ENCODE assay signal across 13 mouse cellular contexts in genomic region chr4:41399904-41400303, GRCm38 (mm10). TPM values are rescaled to one million over a fixed set of nuclear protein-coding genes. Genes with fewer than 3 reads are reported as not detected.
DNase-seq lines count a peak whose midpoint lies in the region; ATAC-seq and TF ChIP-seq lines count a peak whose summit lies in the region.
"Had no signal": no experiment of that assay in that cellular context is flagged by ENCODE, and none has a peak within 500 bp of the region (broad histone marks: within the 10 kb centered on the region; RNA-seq: fewer than 3 reads in every experiment).

No protein-coding gene starts in this region.

- no peaks in the 10 kb centered on the region for H3K27me3 ChIP-seq in intestine, embryonic 14.5 days (replicated peaks; ENCODE audit: control insufficient read depth, insufficient read depth, low read length)
- H3K27me3 ChIP-seq in intestine, postnatal 0 days (replicated peaks; ENCODE audit: control insufficient read depth, insufficient read depth, low read length): no peaks in the 10 kb centered on the region
- H3K27me3 ChIP-seq: intestine, embryonic 15.5 days; midbrain, embryonic 12.5 days had no signal

- H3K9me3 ChIP-seq in intestine, embryonic 14.5 days (ENCODE audit: control insufficient read depth, low read length): no peaks in the 10 kb centered on the region
- no peaks in the 10 kb centered on the region for H3K9me3 ChIP-seq in intestine, postnatal 0 days (ENCODE audit: control insufficient read depth)
- H3K9me3 ChIP-seq: intestine, embryonic 15.5 days; midbrain, embryonic 12.5 days had no signal

- H3K36me3 ChIP-seq in intestine, embryonic 14.5 days (ENCODE audit: control insufficient read depth, insufficient read depth, low read length): peaks cover 40% of the 10 kb centered on the region
- peaks cover 35% of the 10 kb centered on the region for H3K36me3 ChIP-seq in intestine, postnatal 0 days (ENCODE audit: control insufficient read depth, insufficient read depth)

- DNase-seq in intestine, embryonic 14.5 days (ENCODE audit: low spot score): peak; percentile 27
- DNase-seq in adipocyte (ENCODE audit: low spot score): peak; percentile 79
- DNase-seq in gastrocnemius, adult 2 months: peak; percentile 90
- DNase-seq in heart, postnatal 4 days: peak; percentile 13
- no peak for DNase-seq in layer of hippocampus, postnatal 25 days (ENCODE audit: extremely low spot score in 1 of 2, low spot score in 1 of 2)
- no peak for DNase-seq in kidney, adult 8-10 months
- DNase-seq: cerebellum, adult 8-10 months; lung, postnatal 4 days; right cerebral cortex, postnatal 4 days had no signal

- ATAC-seq in intestine, embryonic 14.5 days (replicated peaks; ENCODE audit: low FRiP score, low TSS enrichment, low read depth): no peak
- ATAC-seq in intestine, postnatal 0 days: no peak
- ATAC-seq: intestine, embryonic 15.5 days had no signal

- TF ChIP-seq CTCF in intestine, postnatal 0 days (IDR thresholded peaks at IDR 0.05; ENCODE audit: low read depth): no peak
- TF ChIP-seq CTCF in gastrocnemius, adult 2 months (IDR thresholded peaks at IDR 0.05): no peak

- WGBS in intestine, embryonic 14.5 days: 85% methylated on average over 5 of the region's 5 CpGs
- WGBS in intestine, postnatal 0 days: 82% methylated on average over 5 of the region's 5 CpGs

- H3K4me1 ChIP-seq in intestine, embryonic 14.5 days (replicated peaks; ENCODE audit: control insufficient read depth, insufficient read depth, low read length): no peaks in the 10 kb centered on the region
- no peaks in the 10 kb centered on the region for H3K4me1 ChIP-seq in intestine, postnatal 0 days (replicated peaks; ENCODE audit: control insufficient read depth, insufficient read depth, low read length)
- H3K4me1 ChIP-seq: intestine, embryonic 15.5 days; midbrain, embryonic 12.5 days had no signal

- no peak overlapping the region for H3K27ac ChIP-seq in intestine, embryonic 14.5 days (ENCODE audit: low read depth)
- H3K27ac ChIP-seq in intestine, postnatal 0 days (ENCODE audit: low read depth, low read length): no peak overlapping the region
- peak overlapping the region; percentile 66 for H3K27ac ChIP-seq in gastrocnemius, adult 2 months
- H3K27ac ChIP-seq: intestine, embryonic 15.5 days; liver, embryonic 14.5 days; midbrain, embryonic 12.5 days had no signal

- H3K4me3 ChIP-seq in intestine, embryonic 14.5 days (ENCODE audit: low read depth, low read length): no peak overlapping the region
- H3K4me3 ChIP-seq in intestine, postnatal 0 days (ENCODE audit: low read depth, low read length): no peak overlapping the region
- no peak overlapping the region for H3K4me3 ChIP-seq in gastrocnemius, adult 2 months
- H3K4me3 ChIP-seq: intestine, embryonic 15.5 days; midbrain, embryonic 12.5 days had no signal

- intact Hi-C loops in gastrocnemius, adult 2 months (cut with DNase I): no loop called here

- no peak overlapping the region for H3K4me2 ChIP-seq in intestine, embryonic 14.5 days (ENCODE audit: low read length)
- H3K4me2 ChIP-seq in intestine, postnatal 0 days (replicated peaks; ENCODE audit: low read depth): no peak overlapping the region
- H3K4me2 ChIP-seq: intestine, embryonic 15.5 days; midbrain, embryonic 12.5 days had no signal

- no peak overlapping the region for H3K9ac ChIP-seq in intestine, embryonic 14.5 days (ENCODE audit: low read length)
- no peak overlapping the region for H3K9ac ChIP-seq in intestine, postnatal 0 days (ENCODE audit: low read depth, low read length)
- H3K9ac ChIP-seq: intestine, embryonic 15.5 days; liver, embryonic 14.5 days; midbrain, embryonic 12.5 days had no signal

RNA-seq across cellular contexts. Expression of gene Ubap1, which starts 51.1 kb away (rescaled TPM):
- 50.5 and 54.8 TPM in 2 replicates for polyA plus RNA-seq in intestine, embryonic 14.5 days (2014; fragmentation: Nextera tagmentation; extraction: Ambion mirVana)
- polyA plus RNA-seq in intestine, postnatal 0 days (2015; fragmentation: Nextera tagmentation; extraction: Ambion mirVana): 36.3 and 44.7 TPM in 2 replicates
- 10 to 100 TPM; 35.7 to 39.2 TPM for total RNA-seq in gastrocnemius, adult 2 months (2021)
- 10 to 100 TPM; 35.1 to 38.4 TPM for total RNA-seq in heart, postnatal 4 days (2021)
- 10 to 100 TPM; 41.4 to 42.1 TPM for total RNA-seq in layer of hippocampus, postnatal 25 days (2021)

Comparison
In these comparisons a context has a peak if more than half of its experiments do, and no peak if none do; other contexts are left out.
1. DNase-seq: peak in intestine, embryonic 14.5 days (single experiment), adipocyte (single experiment), gastrocnemius, adult 2 months (single experiment) and heart, postnatal 4 days (single experiment); none in layer of hippocampus, postnatal 25 days (0 of 2) and kidney, adult 8-10 months (0 of 2).